Mouse (Mus musculus): ENCODE measurements around the gene Fgd6. TPM values are rescaled to one million over a fixed set of nuclear protein-coding genes. Genes with fewer than 3 reads are reported as not detected.
A peak's percentile ranks its signal among the peaks of the same experiment; 100 is the strongest.

The Fgd6 gene
- total RNA-seq, 4 experiments from 2014 or later = 7.7 to 12.2 (median 10.2) TPM

- DNase-seq (ENCODE audit: low spot score in 2 of 2) = no peak
Observed at GRCm38 (mm10) chr10:94043908-94044307, 8.1 kb downstream of the Fgd6 start.

DNA sequence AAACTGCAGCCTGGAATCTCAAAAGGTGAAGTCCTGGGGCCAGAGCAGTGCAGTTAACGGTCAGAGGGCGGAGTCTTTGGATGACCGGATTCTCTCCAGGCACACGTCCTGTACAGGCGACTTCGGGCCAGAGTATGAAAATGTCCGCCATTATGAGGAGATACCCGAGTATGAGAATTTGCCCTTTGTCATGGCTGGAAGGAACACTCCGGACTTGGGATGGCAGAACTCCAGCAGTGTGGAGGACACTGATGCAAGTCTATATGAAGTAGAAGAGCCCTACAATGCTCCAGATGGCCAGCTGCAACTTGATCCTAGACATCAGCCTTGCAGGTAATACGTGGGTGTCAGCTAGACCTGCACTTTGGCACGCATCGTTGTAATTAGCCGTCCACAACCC is 9.5 kb downstream of the Fgd6 start:
- no peak for DNase-seq (ENCODE audit: low spot score in 2 of 2)

GRCm38 (mm10) chr10:94047024-94047423 is 11.2 kb downstream of the Fgd6 start:
- no peak for DNase-seq (ENCODE audit: low spot score in 2 of 2)

GRCm38 (mm10) chr10:94047845-94048559 is 12.2 kb downstream of the Fgd6 start:
- no peak for DNase-seq (ENCODE audit: low spot score in 2 of 2)

DNA sequence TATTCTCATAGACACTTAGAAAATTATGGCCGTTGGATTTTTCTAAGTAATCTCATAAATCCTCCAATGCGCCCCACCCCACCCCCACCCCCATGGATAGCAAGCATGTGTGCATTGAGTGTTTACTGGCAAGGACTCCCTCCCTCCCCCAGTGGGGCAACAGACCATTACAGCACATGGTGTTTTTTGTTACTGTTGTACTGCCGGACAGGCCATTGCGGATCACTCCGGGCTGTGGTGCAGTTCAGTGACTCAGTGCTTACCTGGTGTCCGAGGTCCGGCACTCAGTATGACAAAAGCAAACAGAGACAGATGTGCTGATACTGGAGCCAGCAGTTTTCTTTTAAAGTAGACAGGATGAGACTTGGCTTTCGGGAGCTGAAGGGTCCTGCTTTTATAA is 13.3 kb downstream of the Fgd6 start:
- no peak for DNase-seq (ENCODE audit: low spot score in 2 of 2)

DNA sequence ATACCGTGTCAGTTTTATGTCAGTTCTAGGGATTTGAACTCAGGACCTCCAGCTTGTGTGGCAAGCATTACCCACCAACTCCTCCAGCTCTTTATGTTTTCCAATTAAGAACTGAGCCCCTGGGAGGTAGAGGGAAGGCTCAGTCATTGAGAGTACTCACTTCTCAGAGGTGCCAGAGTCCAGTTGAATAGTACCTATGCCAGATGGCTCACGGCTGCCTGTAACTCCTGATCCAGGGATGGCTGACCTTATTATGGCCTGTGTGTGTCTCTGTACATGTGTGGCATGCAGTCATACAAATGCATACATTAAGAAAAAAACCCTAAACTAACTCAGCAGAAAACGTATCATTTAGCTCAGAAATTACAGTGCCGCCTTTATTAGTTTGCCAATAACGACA is 14.9 kb downstream of the Fgd6 start:
- no peak for DNase-seq (ENCODE audit: low spot score in 2 of 2)

- DNase-seq (ENCODE audit: low spot score in 2 of 2) = no peak
Observed at GRCm38 (mm10) chr10:94056487-94056886, 20.7 kb downstream of the Fgd6 start.

GRCm38 (mm10) chr10:94059618-94060055 is 23.8 kb downstream of the Fgd6 start:
- DNase-seq (ENCODE audit: low spot score in 2 of 2) = no peak

- no peak for DNase-seq (ENCODE audit: low spot score in 2 of 2)
Observed at GRCm38 (mm10) chr10:94060190-94060589, 24.4 kb downstream of the Fgd6 start.

- no peak for DNase-seq (ENCODE audit: low spot score in 2 of 2)
Observed at GRCm38 (mm10) chr10:94062357-94062756, 26.6 kb downstream of the Fgd6 start.

DNA sequence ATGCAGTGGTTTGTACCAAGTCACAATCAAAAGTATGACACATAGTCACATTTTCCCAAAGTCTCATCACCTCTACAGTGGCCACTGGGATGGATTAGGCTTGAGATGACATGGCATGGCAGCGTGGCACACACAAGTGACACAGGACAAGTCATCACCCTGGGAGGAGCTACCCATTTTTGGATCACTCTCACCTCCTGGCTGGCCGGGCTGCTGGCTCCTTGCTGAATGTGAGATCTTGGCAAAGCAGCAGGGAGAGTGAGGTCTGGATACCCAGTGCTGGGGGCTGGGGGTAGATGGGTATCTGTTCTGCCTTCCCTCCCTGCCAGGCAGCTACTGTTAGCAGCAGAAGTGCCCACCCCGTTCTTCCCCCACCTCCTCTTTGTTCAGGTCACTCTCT is 31.1 kb downstream of the Fgd6 start:
- no peak for DNase-seq (ENCODE audit: low spot score in 2 of 2)

- peak in 1 of 2 experiments; percentile 22 for DNase-seq (ENCODE audit: low spot score in 2 of 2)
Observed at GRCm38 (mm10) chr10:94068701-94069100, 32.9 kb downstream of the Fgd6 start.

GRCm38 (mm10) chr10:94071641-94072040 is 35.8 kb downstream of the Fgd6 start:
- no peak for DNase-seq (ENCODE audit: low spot score in 2 of 2)

- DNase-seq (ENCODE audit: low spot score in 2 of 2) = no peak
Observed at GRCm38 (mm10) chr10:94072261-94072915, 36.6 kb downstream of the Fgd6 start.

DNA sequence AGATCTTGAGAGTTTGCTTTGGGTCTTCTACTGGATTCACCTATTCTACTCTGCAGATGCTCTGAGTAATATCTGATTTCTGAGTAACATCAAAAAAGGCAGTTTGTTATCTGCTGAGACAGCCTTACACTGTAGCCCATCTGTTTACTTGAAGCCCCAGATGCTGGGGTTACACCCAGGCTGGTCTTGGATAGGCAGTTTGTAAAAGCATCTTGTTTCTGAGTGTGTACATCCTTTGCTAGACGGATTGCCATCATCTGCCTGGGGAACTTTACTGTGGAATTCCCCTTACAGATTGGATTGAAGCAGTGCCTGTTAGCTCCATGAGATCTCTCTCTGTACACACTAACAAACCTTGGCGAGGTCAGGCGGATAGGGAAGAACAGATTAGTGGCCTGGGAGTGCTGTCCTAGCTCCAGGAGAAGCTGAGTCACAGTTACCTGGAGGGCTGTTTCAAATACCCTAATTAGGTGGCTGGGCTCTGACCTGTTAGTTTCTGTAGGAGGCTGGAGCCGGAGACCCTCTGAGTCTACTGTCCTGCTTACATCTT is 37.2 kb downstream of the Fgd6 start:
- no peak for DNase-seq (ENCODE audit: low spot score in 2 of 2)

DNA sequence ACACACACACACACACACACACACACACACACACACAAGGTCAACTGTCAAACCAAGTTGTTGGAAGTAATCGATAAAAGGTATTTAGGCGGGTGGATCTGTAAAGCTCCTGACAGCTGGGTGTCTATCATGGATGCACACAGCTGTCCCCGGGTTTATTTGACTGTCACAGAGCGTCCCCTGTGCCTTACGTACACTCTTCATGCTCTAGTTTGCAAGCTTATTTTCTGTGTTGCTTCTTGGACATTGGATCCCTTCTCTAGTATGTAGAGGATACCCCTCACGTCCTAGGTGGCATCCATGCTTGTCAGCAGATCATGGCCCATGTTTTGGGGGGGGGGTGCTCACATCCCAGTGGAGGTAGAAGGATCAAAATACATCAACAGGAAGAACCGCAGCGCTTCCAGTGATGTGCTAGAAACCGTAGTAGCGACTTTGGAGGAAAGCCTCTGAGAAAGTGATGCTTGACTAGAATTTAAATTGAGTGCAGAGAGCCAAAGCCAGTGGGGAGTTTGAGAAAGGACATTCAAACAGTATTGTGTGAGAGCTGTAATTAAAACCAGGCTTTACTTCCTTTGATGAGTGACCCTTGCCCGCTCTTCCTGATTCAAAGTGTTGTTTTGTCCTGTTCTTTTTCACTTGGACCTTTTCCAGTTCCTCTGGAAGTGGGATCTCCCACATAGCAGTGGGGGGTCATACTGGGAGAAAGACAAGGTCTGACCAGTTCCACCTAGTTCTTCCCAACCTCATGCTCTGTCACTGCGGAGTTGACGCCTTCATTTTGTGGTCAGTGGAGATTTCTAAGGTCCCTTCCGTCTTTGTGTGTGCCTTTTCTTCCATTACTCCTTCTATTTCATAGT is 41.4 kb downstream of the Fgd6 start:
- DNase-seq (ENCODE audit: low spot score in 2 of 2) = no peak

DNA sequence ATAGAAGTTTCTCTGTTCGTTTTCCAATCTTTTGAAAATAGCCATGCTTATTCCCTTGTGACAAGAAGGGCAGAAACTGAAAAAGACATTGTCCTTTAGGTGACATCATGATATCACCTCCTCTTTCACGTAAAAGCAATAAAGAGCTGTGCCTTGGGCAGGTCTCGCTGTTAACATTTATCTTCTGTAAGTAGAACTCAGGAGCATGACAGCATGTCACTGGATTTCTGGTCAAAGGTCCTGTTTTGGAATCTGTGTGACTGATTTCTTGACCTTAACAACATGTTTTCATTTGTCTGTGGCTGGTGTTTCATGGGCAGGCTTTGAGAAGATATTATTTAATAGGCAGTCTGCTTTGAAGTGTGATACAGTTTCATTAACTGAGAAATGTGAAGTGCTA is 44.9 kb downstream of the Fgd6 start:
- no peak for DNase-seq (ENCODE audit: low spot score in 2 of 2)

- DNase-seq (ENCODE audit: low spot score in 2 of 2) = no peak
Observed at GRCm38 (mm10) chr10:94082040-94082734, 46.4 kb downstream of the Fgd6 start.

GRCm38 (mm10) chr10:94086315-94086714 is 50.5 kb downstream of the Fgd6 start:
- peak; percentile 20 to 32 for DNase-seq (ENCODE audit: low spot score in 2 of 2)

DNA sequence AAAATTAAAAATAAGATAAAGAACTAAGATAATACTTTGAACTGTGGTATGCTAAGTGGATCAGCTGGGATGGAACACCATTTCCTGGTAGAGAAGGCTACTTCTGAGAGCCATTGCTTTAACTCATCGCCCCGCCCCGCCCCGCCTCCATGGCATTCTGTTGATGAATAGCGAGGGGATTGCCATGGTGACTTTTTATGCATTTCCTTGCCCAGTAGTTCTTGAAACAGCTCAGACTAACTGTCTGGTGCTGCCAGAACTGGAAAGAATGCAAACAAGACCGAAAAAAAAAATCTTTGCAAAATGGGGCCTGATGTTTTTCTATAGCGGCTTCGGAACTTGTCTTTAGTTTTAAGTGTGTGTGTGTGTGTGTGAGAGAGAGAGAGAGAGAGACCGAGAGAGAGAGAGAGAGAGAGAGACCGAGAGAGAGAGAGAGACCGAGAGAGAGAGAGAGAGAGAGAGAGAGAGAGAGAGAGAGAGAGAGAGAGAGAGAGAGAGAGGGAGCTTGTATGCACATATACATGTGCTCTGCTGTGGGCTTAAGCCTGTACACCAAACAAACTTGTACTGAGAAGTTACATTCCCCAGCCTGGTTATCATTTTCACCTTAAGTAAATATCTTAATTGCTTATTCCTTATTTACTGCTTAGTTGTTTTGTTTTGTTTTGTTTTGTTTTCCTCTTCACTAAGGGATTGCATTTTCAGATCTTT is 51.7 kb downstream of the Fgd6 start:
- DNase-seq (ENCODE audit: low spot score in 2 of 2) = peak in 1 of 2 experiments; percentile 31

GRCm38 (mm10) chr10:94090032-94090431 is 54.2 kb downstream of the Fgd6 start:
- no peak for DNase-seq (ENCODE audit: low spot score in 2 of 2)

Data from layer of hippocampus, adult 8-10 months (tissue).